ENCODE assay signal across 22 mouse cellular contexts in genomic region chr11:62148449-62148848, GRCm38 (mm10).
DNase-seq lines count a peak whose midpoint lies in the region; ATAC-seq and TF ChIP-seq lines count a peak whose summit lies in the region.
"Had no signal": no experiment of that assay in that cellular context is flagged by ENCODE, and none has a peak within 500 bp of the region (broad histone marks: within the 10 kb centered on the region; RNA-seq: fewer than 3 reads in every experiment).

No protein-coding gene starts in this region.

- peaks cover 0 to 31% of the 10 kb centered on the region in 2 experiments; a peak in 2 of 4 replicates for H3K36me3 ChIP-seq in MEL (ENCODE audit: control insufficient read depth in 1 of 2, insufficient read depth in 2 of 2, low read length in 2 of 2)
- peaks cover 35% of the 10 kb centered on the region for H3K36me3 ChIP-seq in liver, postnatal 0 days (replicated peaks; ENCODE audit: insufficient read depth, low read length)

- DNase-seq in lung, postnatal 25 days (ENCODE audit: low spot score) = peak; percentile 17
- DNase-seq in lung, adult 2 months = no peak
- DNase-seq in MEL (ENCODE audit: low read depth, low spot score) = peak; percentile 92
- DNase-seq in liver, postnatal 0 days = no peak
- DNase-seq in layer of hippocampus, postnatal 10 days (ENCODE audit: low spot score in 2 of 2) = no peak
- DNase-seq in heart, adult 18-20 months = no peak
- DNase-seq in left cerebral cortex, postnatal 36 days (ENCODE audit: low spot score in 2 of 2) = no peak
- DNase-seq: cerebellum, adult 2 months; gastrocnemius, adult 2 months; kidney, adult 8-10 months; kidney, postnatal 36 days; layer of hippocampus, postnatal 36 days; retina, postnatal 1 day; right cerebral cortex, postnatal 4 days had no signal

- no peak overlapping the region for H3K4me3 ChIP-seq in lung, adult 2 months (replicated peaks; ENCODE audit: extremely low read depth, low read depth, low read length)
- no peak overlapping the region for H3K4me3 ChIP-seq in MEL (ENCODE audit: control insufficient read depth in 1 of 2, insufficient read depth in 1 of 2, low read depth in 2 of 2, low read length in 2 of 2)
- no peak overlapping the region for H3K4me3 ChIP-seq in liver, postnatal 0 days (ENCODE audit: low read depth, low read length)
- H3K4me3 ChIP-seq: gastrocnemius, adult 2 months; hindbrain, embryonic 10.5 days; limb, embryonic 12.5 days; lung, embryonic 15.5 days; myocyte had no signal

- peak; percentile 48; the same call in 1 of the 2 replicates for ATAC-seq in granulocyte monocyte progenitor cell, adult 5-6 weeks (replicated peaks; ENCODE audit: poor library complexity, severe bottlenecking)
- peak; percentile 82 for ATAC-seq in liver, postnatal 0 days
- ATAC-seq: forebrain, embryonic 16.5 days; inflammation-experienced regulatory T-cells, adult 6 months had no signal

- H3K9me3 ChIP-seq in MEL (replicated peaks; ENCODE audit: insufficient read depth, low read length) = no peaks in the 10 kb centered on the region
- no peaks in the 10 kb centered on the region for H3K9me3 ChIP-seq in liver, postnatal 0 days (ENCODE audit: low read length)
- H3K9me3 ChIP-seq: hindbrain, embryonic 10.5 days; limb, embryonic 12.5 days; lung, embryonic 15.5 days had no signal

- H3K79me2 ChIP-seq in MEL (ENCODE audit: control insufficient read depth, insufficient read depth, low read length, poor library complexity) = no peaks in the 10 kb centered on the region

- H3K4me2 ChIP-seq in liver, postnatal 0 days (ENCODE audit: low read depth, low read length) = no peak overlapping the region
- H3K4me2 ChIP-seq: limb, embryonic 12.5 days; lung, embryonic 15.5 days; midbrain, embryonic 11.5 days had no signal

- TF ChIP-seq CTCF in lung, adult 2 months (IDR thresholded peaks at IDR 0.05; ENCODE audit: insufficient read depth, low read length) = no peak
- no peak for TF ChIP-seq CTCF in MEL (IDR thresholded peaks at IDR 0.05 in 2 of 3, conservative IDR thresholded peaks at IDR 0.05 in 1 of 3; ENCODE audit: control insufficient read depth in 1 of 3, insufficient read depth in 1 of 3, low read depth in 2 of 3, low read length in 3 of 3, poor library complexity in 1 of 3, severe bottlenecking in 1 of 3)
- no peak for TF ChIP-seq CTCF in liver, postnatal 0 days (IDR thresholded peaks at IDR 0.05; ENCODE audit: low read depth)

- H3K27me3 ChIP-seq in MEL (ENCODE audit: control insufficient read depth in 1 of 2, insufficient read depth in 2 of 2, low read length in 2 of 2) = no peaks in the 10 kb centered on the region
- no peaks in the 10 kb centered on the region for H3K27me3 ChIP-seq in liver, postnatal 0 days (ENCODE audit: insufficient read depth, low read length)
- H3K27me3 ChIP-seq: limb, embryonic 12.5 days; lung, embryonic 15.5 days had no signal

- peak; percentile 67 to 75; a peak in 3 of 4 replicates for TF ChIP-seq EP300 in MEL (IDR thresholded peaks at IDR 0.05; ENCODE audit: low read depth in 1 of 2, low read length in 2 of 2)
- TF ChIP-seq EP300 in liver, postnatal 0 days (IDR thresholded peaks at IDR 0.05; ENCODE audit: low read depth) = peak; percentile 69; the same call in 1 of the 2 replicates

- H3K27ac ChIP-seq in MEL (ENCODE audit: control insufficient read depth, low read depth, low read length) = peak overlapping the region; percentile 81
- peak overlapping the region; percentile 22; the same call in 1 of the 2 replicates for H3K27ac ChIP-seq in liver, postnatal 0 days (ENCODE audit: low read depth)
- H3K27ac ChIP-seq: gastrocnemius, adult 2 months; hindbrain, embryonic 10.5 days; limb, embryonic 12.5 days; lung, embryonic 15.5 days had no signal

- 73% methylated on average over 6 of the region's 6 CpGs for WGBS in lung, adult 2 months
- WGBS in liver, postnatal 0 days (ENCODE audit: insufficient replicate concordance) = 45% methylated on average over 6 of the region's 6 CpGs

- TF ChIP-seq POLR2A in lung, adult 2 months (IDR thresholded peaks at IDR 0.05; ENCODE audit: borderline replicate concordance, extremely low read depth, low read depth, low read length) = no peak
- TF ChIP-seq POLR2A in MEL (IDR thresholded peaks at IDR 0.05; ENCODE audit: control insufficient read depth in 1 of 2, insufficient read depth in 1 of 2, low read depth in 1 of 2, low read length in 2 of 2, poor library complexity in 1 of 2) = no peak

- H3K4me1 ChIP-seq in lung, adult 2 months (ENCODE audit: control insufficient read depth, insufficient read depth, low read length) = peaks cover 5% of the 10 kb centered on the region
- peaks cover 0 to 35% of the 10 kb centered on the region in 2 experiments; a peak in 3 of 4 replicates for H3K4me1 ChIP-seq in MEL (ENCODE audit: control insufficient read depth in 1 of 2, insufficient read depth in 2 of 2, low read length in 2 of 2)
- H3K4me1 ChIP-seq in liver, postnatal 0 days (ENCODE audit: insufficient read depth) = peaks cover 4% of the 10 kb centered on the region; the same call in 1 of the 2 replicates
- H3K4me1 ChIP-seq: hindbrain, embryonic 10.5 days had no signal

- intact Hi-C loops in left cerebral cortex, postnatal 36 days (cut with DNase I) = no loop called here

- H3K9ac ChIP-seq in MEL (ENCODE audit: control insufficient read depth, low read depth, low read length, poor library complexity, severe bottlenecking) = peak overlapping the region; percentile 42
- H3K9ac ChIP-seq in liver, postnatal 0 days (replicated peaks) = no peak overlapping the region
- H3K9ac ChIP-seq: limb, embryonic 12.5 days; lung, embryonic 15.5 days had no signal

- TF ChIP-seq RAD21 in MEL (IDR thresholded peaks at IDR 0.05; ENCODE audit: low read depth, low read length) = no peak

TF ChIP-seq in MEL, 35 proteins besides CTCF, POLR2A, EP300 and RAD21:
- TF ChIP-seq SIN3A (IDR thresholded peaks at IDR 0.05; ENCODE audit: low read length) (no peak; the same call in 1 of the 2 replicates), TBP (IDR thresholded peaks at IDR 0.05; ENCODE audit: low read depth, low read length) (0 out of 2 replicates have a peak, but pooled peaks have one; percentile 15), ETS1 (IDR thresholded peaks at IDR 0.05; ENCODE audit: low read depth, low read length) (no peak; the same call in 1 of the 2 replicates), TAL1 (IDR thresholded peaks at IDR 0.05; ENCODE audit: low read length) (peak; percentile 60), GATA1 (IDR thresholded peaks at IDR 0.05; ENCODE audit: low read depth, low read length) (peak; percentile 37; the same call in 1 of the 2 replicates), RCOR1 (IDR thresholded peaks at IDR 0.05; ENCODE audit: low read depth, low read length) (peak; percentile 33; the same call in 1 of the 2 replicates), ZNF384 (IDR thresholded peaks at IDR 0.05; ENCODE audit: low read depth, low read length) (peak; percentile 78), E2F4 (IDR thresholded peaks at IDR 0.05; ENCODE audit: borderline replicate concordance, low read depth, low read length) (peak; percentile 84)

Comparison
In these comparisons a context has a peak if more than half of its experiments do, and no peak if none do; other contexts are left out.
1. DNase-seq: peak in lung, postnatal 25 days (single experiment) and MEL (single experiment); none in lung, adult 2 months (single experiment), liver, postnatal 0 days (single experiment), layer of hippocampus, postnatal 10 days (0 of 2), heart, adult 18-20 months (0 of 2) and left cerebral cortex, postnatal 36 days (0 of 2).